9 mouse cellular contexts compared by ENCODE assay signal in genomic region chr1:36130307-36131035, GRCm38 (mm10).
DNase-seq lines count a peak whose midpoint lies in the region; ATAC-seq and TF ChIP-seq lines count a peak whose summit lies in the region.
"Had no signal": no experiment of that assay in that cellular context is flagged by ENCODE, and none has a peak within 500 bp of the region (broad histone marks: within the 10 kb centered on the region; RNA-seq: fewer than 3 reads in every experiment).

No protein-coding gene starts in this region.

- peaks cover 16% of the 10 kb centered on the region for H3K4me1 ChIP-seq in lung, embryonic 15.5 days
- H3K4me1 ChIP-seq in lung, postnatal 0 days (ENCODE audit: insufficient read depth, low read depth, low read length), result no peaks in the 10 kb centered on the region
- no peaks in the 10 kb centered on the region for H3K4me1 ChIP-seq in hindbrain, postnatal 0 days (ENCODE audit: insufficient read depth, low read length)
- peaks cover 9% of the 10 kb centered on the region; the same call in 1 of the 2 replicates for H3K4me1 ChIP-seq in embryonic facial prominence, embryonic 10.5 days

- 0 out of 2 replicates have a peak, but pooled peaks have one; percentile 29 for ATAC-seq in lung, embryonic 15.5 days (ENCODE audit: borderline replicate concordance, extremely low read depth, low FRiP score, low TSS enrichment)
- ATAC-seq in lung, postnatal 0 days, result no peak
- peak; percentile 32 to 43 for ATAC-seq in hematopoietic stem cell, adult 5-6 weeks (replicated peaks in 1 of 2; ENCODE audit: insufficient read depth in 1 of 2, low FRiP score in 2 of 2, low TSS enrichment in 1 of 2, low read depth in 1 of 2, poor library complexity in 2 of 2, severe bottlenecking in 2 of 2)
- ATAC-seq in hindbrain, postnatal 0 days, result no peak

- no peak overlapping the region for H3K4me3 ChIP-seq in lung, embryonic 15.5 days
- no peak overlapping the region for H3K4me3 ChIP-seq in lung, postnatal 0 days (ENCODE audit: low read depth, low read length)
- no peak overlapping the region for H3K4me3 ChIP-seq in hindbrain, postnatal 0 days (ENCODE audit: low read length)
- no peak overlapping the region for H3K4me3 ChIP-seq in embryonic facial prominence, embryonic 10.5 days
- H3K4me3 ChIP-seq: limb, embryonic 15.5 days had no signal

- no peak overlapping the region for H3K27ac ChIP-seq in lung, embryonic 15.5 days
- H3K27ac ChIP-seq in lung, postnatal 0 days (ENCODE audit: low read length), result no peak overlapping the region
- H3K27ac ChIP-seq in hindbrain, postnatal 0 days, result no peak overlapping the region
- H3K27ac ChIP-seq in embryonic facial prominence, embryonic 10.5 days (replicated peaks), result no peak overlapping the region
- H3K27ac ChIP-seq: limb, embryonic 15.5 days had no signal

- TF ChIP-seq CTCF in lung, postnatal 0 days (IDR thresholded peaks at IDR 0.05), result no peak
- no peak for TF ChIP-seq CTCF in hindbrain, postnatal 0 days (IDR thresholded peaks at IDR 0.05; ENCODE audit: low read depth)

- no peak for TF ChIP-seq EP300 in lung, postnatal 0 days (IDR thresholded peaks at IDR 0.05)

- H3K9me3 ChIP-seq in lung, embryonic 15.5 days, result no peaks in the 10 kb centered on the region
- H3K9me3 ChIP-seq in lung, postnatal 0 days (ENCODE audit: low read length), result no peaks in the 10 kb centered on the region
- no peaks in the 10 kb centered on the region for H3K9me3 ChIP-seq in hindbrain, postnatal 0 days (ENCODE audit: low read length)
- no peaks in the 10 kb centered on the region for H3K9me3 ChIP-seq in embryonic facial prominence, embryonic 10.5 days
- H3K9me3 ChIP-seq: limb, embryonic 15.5 days had no signal

- 79% methylated on average over 4 of the region's 4 CpGs for WGBS in lung, embryonic 15.5 days
- 79% methylated on average over 4 of the region's 4 CpGs for WGBS in lung, postnatal 0 days
- 87% methylated on average over 4 of the region's 4 CpGs for WGBS in hindbrain, postnatal 0 days
- WGBS in embryonic facial prominence, embryonic 10.5 days, result 87% methylated on average over 4 of the region's 4 CpGs

- no peak overlapping the region for H3K4me2 ChIP-seq in lung, embryonic 15.5 days
- H3K4me2 ChIP-seq in lung, postnatal 0 days (replicated peaks; ENCODE audit: low read depth, low read length), result no peak overlapping the region
- no peak overlapping the region for H3K4me2 ChIP-seq in hindbrain, postnatal 0 days (ENCODE audit: low read depth, low read length)
- H3K4me2 ChIP-seq: limb, embryonic 15.5 days had no signal

- no peaks in the 10 kb centered on the region for H3K27me3 ChIP-seq in lung, embryonic 15.5 days
- no peaks in the 10 kb centered on the region for H3K27me3 ChIP-seq in lung, postnatal 0 days (replicated peaks; ENCODE audit: insufficient read depth, low read length)
- no peaks in the 10 kb centered on the region for H3K27me3 ChIP-seq in hindbrain, postnatal 0 days (ENCODE audit: insufficient read depth, low read length)
- H3K27me3 ChIP-seq in embryonic facial prominence, embryonic 10.5 days (replicated peaks; ENCODE audit: low read depth, poor library complexity, severe bottlenecking), result no peaks in the 10 kb centered on the region
- H3K27me3 ChIP-seq: limb, embryonic 15.5 days had no signal

- H3K36me3 ChIP-seq in lung, embryonic 15.5 days, result no peaks in the 10 kb centered on the region
- H3K36me3 ChIP-seq in lung, postnatal 0 days (ENCODE audit: insufficient read depth, low read length), result no peaks in the 10 kb centered on the region
- H3K36me3 ChIP-seq in hindbrain, postnatal 0 days (ENCODE audit: insufficient read depth, low read length), result no peaks in the 10 kb centered on the region
- H3K36me3 ChIP-seq in embryonic facial prominence, embryonic 10.5 days (replicated peaks), result no peaks in the 10 kb centered on the region
- H3K36me3 ChIP-seq: limb, embryonic 15.5 days had no signal

- H3K9ac ChIP-seq in lung, embryonic 15.5 days, result no peak overlapping the region
- H3K9ac ChIP-seq in lung, postnatal 0 days (replicated peaks; ENCODE audit: low read depth), result no peak overlapping the region
- no peak overlapping the region for H3K9ac ChIP-seq in hindbrain, postnatal 0 days (replicated peaks; ENCODE audit: low read length)
- H3K9ac ChIP-seq: limb, embryonic 15.5 days had no signal

- DNase-seq in lung, postnatal 0 days (ENCODE audit: low spot score), result no peak
- DNase-seq in adrenal gland, postnatal 25 days, result peak; percentile 46
- peak; percentile 23 to 26 for DNase-seq in natural killer cell, adult 2 months (ENCODE audit: low spot score in 2 of 2)
- DNase-seq in left cerebral cortex, adult 8-10 months (ENCODE audit: low spot score in 2 of 2), result no peak
- DNase-seq in hindbrain, postnatal 0 days (ENCODE audit: low spot score), result no peak
- DNase-seq in embryonic facial prominence, embryonic 10.5 days (ENCODE audit: low spot score), result no peak

Comparison
In these comparisons a context has a peak if more than half of its experiments do, and no peak if none do; other contexts are left out.
1. ATAC-seq: peak in lung, embryonic 15.5 days (single experiment) and hematopoietic stem cell, adult 5-6 weeks (2 of 2); none in lung, postnatal 0 days (single experiment) and hindbrain, postnatal 0 days (single experiment).
2. DNase-seq: peak in adrenal gland, postnatal 25 days (single experiment) and natural killer cell, adult 2 months (2 of 2); none in lung, postnatal 0 days (single experiment), left cerebral cortex, adult 8-10 months (0 of 2), hindbrain, postnatal 0 days (single experiment) and embryonic facial prominence, embryonic 10.5 days (single experiment).